Mouse (Mus musculus): ENCODE measurements around the gene Smim20. TPM values are rescaled to one million over a fixed set of nuclear protein-coding genes. Genes with fewer than 3 reads are reported as not detected.

The Smim20 gene
- polyA plus RNA-seq, 1 experiment from 2014 or later: 78.0 TPM

DNA sequence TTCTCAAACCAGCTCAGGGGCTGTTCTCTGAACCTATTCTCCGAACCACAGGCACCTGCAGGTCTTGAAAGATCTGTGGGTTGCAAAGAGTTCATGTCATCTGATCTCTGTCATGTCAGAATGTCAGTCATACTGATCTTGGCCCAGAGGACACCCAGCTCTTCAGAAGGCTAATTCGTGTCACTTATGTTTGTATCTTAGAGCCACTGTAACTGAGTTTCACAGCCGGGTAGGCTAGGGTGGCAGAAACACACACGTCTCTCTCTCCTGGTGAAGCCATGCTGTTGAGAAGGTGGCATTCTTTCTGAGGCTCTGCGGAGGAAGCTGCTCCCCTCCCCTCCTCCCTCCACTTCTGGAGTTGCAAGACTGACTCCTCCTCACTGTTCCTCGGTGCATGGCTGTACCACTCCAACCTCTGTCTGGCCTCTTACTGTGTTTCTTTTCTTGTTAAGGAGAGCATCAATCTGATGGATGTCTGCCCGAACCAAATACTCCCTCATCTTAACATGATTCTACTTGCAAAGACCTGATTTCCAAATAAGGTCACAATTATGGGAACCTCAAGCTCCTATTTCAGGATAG lies 51.1 kb downstream of the Smim20 start:
- no peak overlapping the region for H3K9ac ChIP-seq
- H3K9me3 ChIP-seq: no peaks in the 10 kb centered on the region
- peaks cover 24% of the 10 kb centered on the region for H3K4me1 ChIP-seq
- H3K4me2 ChIP-seq (replicated peaks): no peak overlapping the region
- H3K27ac ChIP-seq: no peak overlapping the region
- ATAC-seq (ENCODE audit: low FRiP score, low read depth): no peak
- no peak overlapping the region for H3K4me3 ChIP-seq
- WGBS: 83% methylated on average over 7 of the region's 7 CpGs
- no peaks in the 10 kb centered on the region for H3K36me3 ChIP-seq
- H3K27me3 ChIP-seq: no peaks in the 10 kb centered on the region

- no peaks in the 10 kb centered on the region for H3K36me3 ChIP-seq
- 0 out of 2 replicates have a peak overlapping the region, but pooled peaks have one; percentile 6 for H3K27ac ChIP-seq
- H3K4me3 ChIP-seq: no peak overlapping the region
- peak; percentile 82 for ATAC-seq (ENCODE audit: low FRiP score, low read depth)
- peaks cover 28% of the 10 kb centered on the region for H3K4me1 ChIP-seq
- H3K4me2 ChIP-seq (replicated peaks): peak overlapping the region; percentile 5; the same call in 1 of the 2 replicates
- H3K9ac ChIP-seq: no peak overlapping the region
- peaks cover 11% of the 10 kb centered on the region; the same call in 1 of the 2 replicates for H3K27me3 ChIP-seq
- no peaks in the 10 kb centered on the region for H3K9me3 ChIP-seq
- WGBS: 19% methylated on average over 3 of the region's 3 CpGs
These were observed 53.4 kb downstream of the Smim20 start for GRCm38 (mm10) chr5:53320331-53320730.

DNA sequence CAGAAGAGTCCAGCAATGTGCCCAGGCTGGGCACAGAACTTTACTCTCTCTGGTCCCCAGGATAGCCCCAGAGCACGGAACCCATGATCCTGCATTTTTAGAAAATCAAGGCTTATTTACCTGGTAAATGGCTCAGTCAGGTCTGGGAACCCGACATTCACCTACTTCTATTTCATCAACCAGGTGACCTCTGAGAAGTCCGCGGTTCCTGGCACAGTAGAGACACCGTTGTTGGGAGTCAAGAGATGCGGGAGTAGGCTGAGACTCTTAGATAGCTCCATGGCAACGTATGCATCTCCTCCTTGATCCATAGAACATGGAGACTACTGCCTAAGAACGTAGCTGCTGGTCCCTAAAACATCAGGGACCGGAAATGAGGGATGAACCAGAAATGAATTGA lies 55.0 kb downstream of the Smim20 start:
- Histone ChIP-seq H3K4me3 (no peak overlapping the region), H3K4me2 (replicated peaks) (no peak overlapping the region), H3K4me1 (peaks cover 42% of the 10 kb centered on the region), H3K36me3 (no peaks in the 10 kb centered on the region), H3K9me3 (no peaks in the 10 kb centered on the region), H3K27ac (no peak overlapping the region), H3K9ac (no peak overlapping the region), H3K27me3 (peaks cover 11% of the 10 kb centered on the region; the same call in 1 of the 2 replicates)
- no peak for ATAC-seq (ENCODE audit: low FRiP score, low read depth)
- 95% methylated on average over 9 of the region's 9 CpGs for WGBS

- Histone ChIP-seq H3K4me1 (peaks cover 42% of the 10 kb centered on the region), H3K36me3 (no peaks in the 10 kb centered on the region), H3K4me2 (replicated peaks) (no peak overlapping the region), H3K4me3 (no peak overlapping the region), H3K9ac (no peak overlapping the region), H3K27ac (no peak overlapping the region), H3K27me3 (peaks cover 11% of the 10 kb centered on the region; the same call in 1 of the 2 replicates), H3K9me3 (no peaks in the 10 kb centered on the region)
- WGBS: 81% methylated on average over 11 of the region's 11 CpGs
- no peak for ATAC-seq (ENCODE audit: low FRiP score, low read depth)
These were observed 55.6 kb downstream of the Smim20 start for GRCm38 (mm10) chr5:53322471-53322870.

DNA sequence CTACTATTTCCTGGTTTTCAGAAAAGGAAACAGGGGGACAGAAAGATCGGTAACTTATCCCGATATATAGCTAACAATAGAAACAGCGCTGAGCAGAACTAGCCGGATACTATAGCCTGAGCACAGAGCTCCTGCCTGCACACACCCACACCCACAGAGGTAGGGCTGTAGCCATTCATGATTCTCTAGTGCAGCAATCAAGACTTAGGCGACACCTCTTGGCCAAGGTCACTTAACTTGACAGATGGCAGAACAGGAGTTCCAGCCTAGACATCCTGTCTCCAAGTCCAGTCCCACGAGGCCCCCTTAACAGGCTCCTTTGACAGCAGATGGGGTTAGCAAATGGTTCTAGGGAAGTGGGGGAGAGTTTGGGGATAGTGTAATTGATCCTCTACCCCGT lies 56.2 kb downstream of the Smim20 start:
- no peaks in the 10 kb centered on the region for H3K36me3 ChIP-seq
- WGBS: 62% methylated on average over 7 of the region's 7 CpGs
- no peak overlapping the region for H3K27ac ChIP-seq
- ATAC-seq (ENCODE audit: low FRiP score, low read depth): no peak
- H3K4me1 ChIP-seq: peaks cover 42% of the 10 kb centered on the region
- no peaks in the 10 kb centered on the region for H3K9me3 ChIP-seq
- peaks cover 11% of the 10 kb centered on the region; the same call in 1 of the 2 replicates for H3K27me3 ChIP-seq
- H3K4me3 ChIP-seq: no peak overlapping the region
- H3K9ac ChIP-seq: no peak overlapping the region
- H3K4me2 ChIP-seq (replicated peaks): no peak overlapping the region

DNA sequence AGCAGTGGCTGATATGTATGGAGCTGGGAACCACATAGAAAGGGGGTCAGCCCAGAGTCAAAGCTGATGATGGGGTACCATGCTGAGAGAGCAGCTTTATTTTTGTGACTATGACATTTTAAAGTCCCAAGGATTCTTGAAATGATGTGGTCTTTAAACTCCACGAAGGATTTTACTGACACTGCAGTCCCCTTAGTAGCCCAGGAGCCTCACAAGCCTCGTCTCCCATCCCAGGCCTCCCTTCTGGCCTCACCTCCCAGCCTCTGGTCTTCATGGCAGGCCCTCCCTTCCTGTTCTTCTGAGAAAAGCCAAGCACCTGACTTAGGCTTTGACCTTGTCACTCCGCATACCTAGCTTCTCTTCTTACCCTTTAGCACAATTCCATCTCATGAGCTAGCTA lies 57.4 kb downstream of the Smim20 start:
- Histone ChIP-seq H3K9me3 (no peaks in the 10 kb centered on the region), H3K36me3 (no peaks in the 10 kb centered on the region)

GRCm38 (mm10) chr5:53324791-53325190 lies 57.9 kb downstream of the Smim20 start:
- Histone ChIP-seq H3K9me3 (no peaks in the 10 kb centered on the region), H3K4me3 (no peak overlapping the region), H3K4me2 (replicated peaks) (no peak overlapping the region), H3K27ac (no peak overlapping the region), H3K27me3 (peaks cover 11% of the 10 kb centered on the region; the same call in 1 of the 2 replicates), H3K4me1 (peaks cover 36% of the 10 kb centered on the region), H3K9ac (no peak overlapping the region), H3K36me3 (no peaks in the 10 kb centered on the region)
- no peak for ATAC-seq (ENCODE audit: low FRiP score, low read depth)
- WGBS: 57% methylated on average over 6 of the region's 6 CpGs

More for the DNA sequence above, 57.4 kb downstream of the Smim20 start:
- H3K4me3 ChIP-seq: no peak overlapping the region
- H3K4me2 ChIP-seq (replicated peaks): no peak overlapping the region
- peaks cover 41% of the 10 kb centered on the region for H3K4me1 ChIP-seq
- H3K27ac ChIP-seq: no peak overlapping the region
- no peak for ATAC-seq (ENCODE audit: low FRiP score, low read depth)
- H3K9ac ChIP-seq: no peak overlapping the region
- WGBS: 74% methylated on average over 3 of the region's 3 CpGs
- peaks cover 11% of the 10 kb centered on the region; the same call in 1 of the 2 replicates for H3K27me3 ChIP-seq

GRCm38 (mm10) chr5:53326023-53326422 lies 59.1 kb downstream of the Smim20 start:
- H3K27ac ChIP-seq: no peak overlapping the region
- peak overlapping the region; percentile 27 for H3K4me2 ChIP-seq (replicated peaks)
- no peaks in the 10 kb centered on the region for H3K9me3 ChIP-seq
- peak; percentile 66; the same call in 1 of the 2 replicates for ATAC-seq (ENCODE audit: low FRiP score, low read depth)
- H3K36me3 ChIP-seq: no peaks in the 10 kb centered on the region
- peak overlapping the region; percentile 40; the same call in 1 of the 2 replicates for H3K9ac ChIP-seq
- WGBS: 2% methylated on average over 8 of the region's 8 CpGs
- H3K4me3 ChIP-seq: no peak overlapping the region
- peaks cover 11% of the 10 kb centered on the region; the same call in 1 of the 2 replicates for H3K27me3 ChIP-seq
- H3K4me1 ChIP-seq: peaks cover 24% of the 10 kb centered on the region

DNA sequence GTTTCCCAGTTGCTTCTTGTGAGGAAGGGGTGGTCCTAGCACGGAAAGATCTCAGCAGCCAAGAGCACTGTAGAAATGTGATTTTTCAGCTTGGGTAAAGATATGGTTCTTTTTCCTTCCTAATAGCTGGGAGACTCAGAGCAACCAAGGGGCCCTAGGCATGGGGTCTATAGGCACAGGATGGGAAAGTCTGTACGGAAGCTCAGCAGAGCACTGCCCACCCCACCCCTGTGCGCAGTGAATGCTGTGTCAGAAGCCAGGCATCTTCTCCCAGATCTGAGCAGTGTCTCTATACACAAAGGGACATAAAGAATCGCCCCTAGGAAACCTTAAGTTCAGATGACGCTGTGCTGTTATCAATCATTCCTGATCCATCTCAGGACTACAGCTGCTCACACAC lies 59.6 kb downstream of the Smim20 start:
- ATAC-seq (ENCODE audit: low FRiP score, low read depth): 0 out of 2 replicates have a peak, but pooled peaks have one; percentile 32

More for the DNA sequence above, 59.6 kb downstream of the Smim20 start:
- Histone ChIP-seq H3K36me3 (no peaks in the 10 kb centered on the region), H3K4me1 (peaks cover 21% of the 10 kb centered on the region), H3K9me3 (no peaks in the 10 kb centered on the region), H3K4me3 (no peak overlapping the region), H3K27ac (no peak overlapping the region), H3K27me3 (peaks cover 11% of the 10 kb centered on the region; the same call in 1 of the 2 replicates), H3K9ac (no peak overlapping the region; the same call in 1 of the 2 replicates), H3K4me2 (replicated peaks) (peak overlapping the region; percentile 27)
- WGBS: 71% methylated on average over 5 of the region's 5 CpGs

Other genes with a start within 250 kb of the Smim20 start
- gene Slc34a2, start 229.0 kb upstream of the Smim20 start, polyA plus RNA-seq (2015; fragmentation: Nextera tagmentation; extraction: Ambion mirVana): 0.04 TPM in 1 of 2 replicates, not detected in the other
- gene Sel1l3, start 53.2 kb upstream of the Smim20 start, polyA plus RNA-seq (2015; fragmentation: Nextera tagmentation; extraction: Ambion mirVana): 2.1 and 2.6 TPM in 2 replicates
- gene Rbpj, start 199.1 kb downstream of the Smim20 start, polyA plus RNA-seq (2015; fragmentation: Nextera tagmentation; extraction: Ambion mirVana): 42.6 and 46.1 TPM in 2 replicates